Mouse (Mus musculus): ENCODE measurements at regions not wholly inside any gene's neighbourhood (a gene's known extent, or its start where the extent isn't known, plus 50 kb on each side); places are given as distances from the start of the nearest gene placed in this dataset.
"Not testable (repeated sequence)": the region's sequence is repeated elsewhere in the genome, so short reads cannot be mapped to it uniquely, and the experiment has no call there.

- DNase-seq = no peak
- intact Hi-C loops (cut with DNase I) = no loop called here
Observed at GRCm38 (mm10) chr13:26865930-26866555, 96.1 kb upstream of the Hdgfl1 start.

DNA sequence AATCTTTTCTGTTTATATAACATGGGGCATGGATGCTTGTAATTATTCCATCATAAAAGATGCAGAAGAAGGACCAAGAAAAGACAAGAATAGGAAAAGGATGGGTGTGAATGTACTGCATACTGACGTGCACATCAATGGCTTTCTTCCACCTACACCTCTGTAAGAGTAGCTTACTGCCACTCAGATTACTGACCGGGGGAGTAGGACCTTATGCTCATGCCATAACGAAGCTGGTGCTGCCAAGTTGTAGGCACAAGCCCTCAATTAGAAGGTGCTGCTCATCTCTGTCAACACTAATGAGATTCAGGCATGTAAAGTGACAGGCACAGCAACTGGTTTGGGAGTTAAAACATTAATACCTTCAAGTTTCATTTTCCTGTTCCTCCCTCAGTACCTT is 97.8 kb upstream of the Hdgfl1 start:
- intact Hi-C loops (cut with DNase I) = no loop called here
- DNase-seq = no peak

GRCm38 (mm10) chr13:26916477-26916876 is 140.9 kb upstream of the Prl start:
- DNase-seq = peak; percentile 30 to 42
- intact Hi-C loops (cut with DNase I) = loop anchor here (10.0 kb wide), 1 partner anchor 562 kb away; no protein-coding TSS in a partner anchor

DNA sequence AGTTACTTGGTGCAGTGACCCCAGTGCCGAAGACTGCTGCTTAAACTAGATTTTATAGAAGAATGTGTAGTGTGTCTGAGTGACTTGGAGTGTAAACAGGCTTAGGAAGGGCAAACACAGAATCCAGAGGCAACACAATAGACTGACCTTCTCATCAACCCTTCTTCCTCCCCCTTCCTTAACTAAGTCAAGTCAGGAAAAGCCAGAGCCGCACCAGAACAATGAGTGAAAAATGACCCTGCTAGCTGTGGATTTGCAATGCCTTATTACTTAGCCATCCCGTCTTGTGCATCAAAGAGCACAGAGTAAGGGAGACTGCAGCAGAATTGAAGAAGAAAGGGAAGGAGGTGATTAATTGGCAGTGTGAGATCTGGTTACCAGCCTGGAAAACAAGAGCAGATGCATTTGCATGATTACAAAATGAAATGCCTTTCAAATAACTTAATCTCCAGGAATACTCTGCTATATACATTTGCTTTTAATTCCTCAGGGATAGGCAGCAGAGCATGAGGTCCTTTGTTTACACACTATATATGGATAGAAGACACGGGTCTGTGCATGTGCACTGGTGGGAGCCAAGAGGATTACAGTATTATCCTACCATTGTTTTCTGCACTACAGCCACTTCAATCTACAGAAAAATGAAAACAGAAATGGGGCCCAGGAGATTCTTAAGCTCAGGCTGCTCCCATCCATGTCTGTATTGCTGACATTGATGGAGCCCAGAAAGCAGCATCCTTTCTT is 124.5 kb upstream of the Prl start:
- DNase-seq = no peak
- intact Hi-C loops (cut with DNase I) = no loop called here

DNA sequence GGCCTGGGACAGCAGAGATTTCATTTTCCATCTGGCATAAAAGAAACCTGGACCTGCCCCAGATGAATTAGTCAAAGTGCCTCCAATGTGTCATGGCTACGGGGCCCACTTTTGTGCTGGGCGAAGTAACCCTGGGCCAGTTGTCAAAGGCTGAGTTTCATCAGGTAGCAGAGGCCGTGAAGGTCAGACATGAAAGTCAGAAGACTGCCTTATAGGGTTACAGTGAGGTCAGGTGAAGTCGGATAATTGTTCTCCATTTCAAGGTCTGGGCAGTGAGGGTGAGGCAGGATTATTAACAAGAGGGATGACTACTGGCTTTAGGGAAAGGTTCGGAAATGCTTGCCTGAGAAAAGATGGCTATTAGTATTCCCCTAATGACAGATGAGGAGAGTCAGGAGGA is 123.5 kb upstream of the Prl start:
- intact Hi-C loops (cut with DNase I) = no loop called here
- no peak for DNase-seq

DNA sequence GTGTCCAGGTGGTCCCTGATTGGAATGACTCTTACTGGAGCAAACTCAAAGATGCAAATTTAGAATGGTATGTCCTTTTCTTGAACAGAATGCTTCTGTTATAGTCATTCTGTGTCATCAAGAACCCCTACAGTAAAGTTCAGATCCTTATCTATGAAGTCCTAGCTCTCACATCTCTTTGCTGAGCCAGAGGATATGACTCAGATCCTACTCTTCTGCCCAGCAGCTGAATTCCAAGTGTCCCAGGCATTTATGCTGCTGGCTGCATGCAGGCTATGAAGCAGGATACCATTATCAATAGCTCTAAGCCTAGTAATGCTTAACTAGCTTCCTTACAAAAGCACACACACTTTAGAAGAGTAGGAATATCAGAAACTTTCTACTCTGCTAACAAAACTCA is 116.9 kb upstream of the Prl start:
- no peak for DNase-seq
- intact Hi-C loops (cut with DNase I) = no loop called here

- no peak for DNase-seq
- intact Hi-C loops (cut with DNase I) = no loop called here
Observed at GRCm38 (mm10) chr13:26944487-26944886, 112.9 kb upstream of the Prl start.

DNA sequence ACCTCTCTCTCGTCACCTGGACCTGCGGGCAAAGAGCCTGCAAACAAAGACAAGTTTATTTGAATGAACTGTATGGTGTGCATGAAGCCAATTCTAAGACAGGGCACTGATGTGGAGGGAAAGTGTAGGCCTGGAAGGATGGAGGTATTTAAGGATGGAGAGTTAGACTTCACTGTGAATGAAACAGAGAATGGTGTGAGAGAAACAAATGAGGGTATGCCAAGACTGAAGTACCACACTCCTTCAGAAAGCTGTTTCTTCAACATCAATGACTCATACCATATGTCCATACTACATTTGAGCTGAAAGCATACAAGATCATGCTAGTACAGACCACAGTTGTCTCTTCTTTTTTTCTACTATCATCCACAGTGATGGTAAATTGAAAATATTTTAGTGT is 105.9 kb upstream of the Prl start:
- intact Hi-C loops (cut with DNase I) = no loop called here
- no peak for DNase-seq

GRCm38 (mm10) chr13:26953834-26954233 is 103.5 kb upstream of the Prl start:
- intact Hi-C loops (cut with DNase I) = no loop called here
- no peak for DNase-seq

- intact Hi-C loops (cut with DNase I) = no loop called here
Observed at GRCm38 (mm10) chr13:26959534-26960100, 97.8 kb upstream of the Prl start.

GRCm38 (mm10) chr13:26960531-26960930 is 96.8 kb upstream of the Prl start:
- intact Hi-C loops (cut with DNase I); DNase-seq: not testable (repeated sequence)

More at GRCm38 (mm10) chr13:26959534-26960100, 97.8 kb upstream of the Prl start:
- DNase-seq = no peak

DNA sequence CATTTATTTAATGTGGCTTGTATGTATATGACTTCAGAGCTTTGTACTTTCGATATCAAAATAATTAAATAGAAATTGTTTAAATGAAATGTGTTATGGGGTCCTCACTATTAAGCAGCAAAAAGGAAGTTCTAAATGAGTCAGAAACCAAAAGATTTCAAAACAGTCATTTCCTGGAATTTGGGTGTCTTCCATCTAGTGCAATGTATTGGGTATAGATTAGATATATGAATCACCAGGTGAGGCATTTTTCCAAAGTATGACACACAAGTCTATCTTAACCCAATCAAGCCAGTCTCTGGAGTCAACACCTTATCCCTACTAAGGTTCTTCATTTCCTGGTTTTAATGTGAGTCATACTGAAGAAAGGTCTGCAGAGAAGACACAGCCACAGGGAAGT is 81.3 kb upstream of the Prl start:
- intact Hi-C loops (cut with DNase I) = no loop called here

GRCm38 (mm10) chr13:26980475-26980874 is 76.9 kb upstream of the Prl start:
- intact Hi-C loops (cut with DNase I) = no loop called here
- no peak for DNase-seq

More for the DNA sequence above, 81.3 kb upstream of the Prl start:
- no peak for DNase-seq

All from heart, postnatal 14 days (tissue).